Mouse (Mus musculus): ENCODE data around the gene Rps27. TPM values are rescaled to one million over a fixed set of nuclear protein-coding genes. Genes with fewer than 3 reads are reported as not detected.
A peak's percentile ranks its signal among the peaks of the same experiment; 100 is the strongest.

Gene Rps27
- polyA plus RNA-seq, 1 experiment = 28.1 TPM

GRCm38 (mm10) chr3:90222455-90222854 lies 9.0 kb upstream of the Rps27 start:
- TF ChIP-seq CTCF (IDR thresholded peaks at IDR 0.05; ENCODE audit: low read depth, low read length) = no peak
- no peak for TF ChIP-seq POLR2A (IDR thresholded peaks at IDR 0.05; ENCODE audit: insufficient read depth, low read length)
- TF ChIP-seq EP300 (IDR thresholded peaks at IDR 0.05; ENCODE audit: insufficient read depth, low read depth, low read length) = no peak
- no peak overlapping the region for H3K9ac ChIP-seq (ENCODE audit: low read depth, poor library complexity, severe bottlenecking)
- peaks cover 6% of the 10 kb centered on the region for H3K4me1 ChIP-seq (ENCODE audit: control insufficient read depth, insufficient read depth, low read length)

DNA sequence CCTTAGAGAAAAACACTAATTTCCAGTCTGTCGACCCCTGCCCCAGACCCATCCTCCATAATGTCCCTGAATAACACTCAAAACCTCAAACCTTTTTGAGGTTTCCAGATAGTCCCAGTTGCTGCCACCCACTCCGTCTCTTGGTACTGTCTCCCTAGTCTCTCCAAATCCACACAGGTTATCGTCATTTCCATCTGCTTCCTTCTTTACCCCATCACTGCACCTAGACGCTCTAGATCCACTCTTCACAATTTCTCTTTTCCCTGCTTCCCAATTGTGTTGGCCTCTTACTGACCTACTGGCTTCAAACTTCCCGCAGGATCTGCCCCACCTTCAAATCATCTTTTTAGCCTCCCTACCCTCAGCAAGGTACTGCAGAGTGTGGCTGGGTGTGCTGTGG lies 7.7 kb upstream of the Rps27 start:
- H3K4me3 ChIP-seq (ENCODE audit: low read depth, low read length) = no peak overlapping the region
- H3K9me3 ChIP-seq (replicated peaks; ENCODE audit: control insufficient read depth, insufficient read depth, low read length, poor library complexity, severe bottlenecking) = no peaks in the 10 kb centered on the region
- H3K27ac ChIP-seq (ENCODE audit: insufficient read depth, low read length) = no peak overlapping the region
- peak overlapping the region; percentile 82 for H3K9ac ChIP-seq (ENCODE audit: low read depth, poor library complexity, severe bottlenecking)
- no peaks in the 10 kb centered on the region for H3K36me3 ChIP-seq (ENCODE audit: control insufficient read depth, insufficient read depth, low read length, poor library complexity, severe bottlenecking)
- H3K4me1 ChIP-seq (ENCODE audit: control insufficient read depth, insufficient read depth, low read length) = peaks cover 6% of the 10 kb centered on the region
- no peaks in the 10 kb centered on the region for H3K27me3 ChIP-seq (ENCODE audit: control insufficient read depth, insufficient read depth, low read length, poor library complexity, severe bottlenecking)
- no peak for TF ChIP-seq EP300 (IDR thresholded peaks at IDR 0.05; ENCODE audit: insufficient read depth, low read depth, low read length)
- no peak for TF ChIP-seq POLR2A (IDR thresholded peaks at IDR 0.05; ENCODE audit: insufficient read depth, low read length)
- TF ChIP-seq CTCF (IDR thresholded peaks at IDR 0.05; ENCODE audit: low read depth, low read length) = no peak

More at GRCm38 (mm10) chr3:90222455-90222854, 9.0 kb upstream of the Rps27 start:
- Histone ChIP-seq H3K9me3 (replicated peaks; ENCODE audit: control insufficient read depth, insufficient read depth, low read length, poor library complexity, severe bottlenecking) (no peaks in the 10 kb centered on the region), H3K36me3 (ENCODE audit: control insufficient read depth, insufficient read depth, low read length, poor library complexity, severe bottlenecking) (no peaks in the 10 kb centered on the region), H3K27ac (ENCODE audit: insufficient read depth, low read length) (no peak overlapping the region), H3K27me3 (ENCODE audit: control insufficient read depth, insufficient read depth, low read length, poor library complexity, severe bottlenecking) (no peaks in the 10 kb centered on the region), H3K4me3 (ENCODE audit: low read depth, low read length) (no peak overlapping the region)

DNA sequence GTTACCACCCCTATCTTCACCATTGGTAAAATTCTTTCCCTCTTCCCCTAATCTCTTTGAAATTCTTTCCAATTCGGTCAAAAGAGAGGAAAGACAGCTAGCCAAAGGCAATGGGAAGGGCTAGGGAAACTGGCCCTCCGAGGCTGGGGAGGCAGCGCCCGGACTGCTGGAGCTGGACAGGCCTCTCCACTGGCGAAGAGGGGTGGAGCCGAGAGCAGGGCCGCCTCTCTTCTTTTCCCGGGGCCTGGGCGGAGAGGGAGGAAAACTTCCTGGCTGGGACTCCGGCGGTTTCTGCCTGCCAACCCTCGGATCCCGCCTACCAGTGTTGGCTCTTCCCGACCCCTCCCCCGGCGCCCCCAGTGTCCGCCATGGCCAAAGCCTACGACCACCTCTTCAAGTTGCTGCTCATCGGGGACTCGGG lies 7.1 kb upstream of the Rps27 start:
- no peaks in the 10 kb centered on the region for H3K36me3 ChIP-seq (ENCODE audit: control insufficient read depth, insufficient read depth, low read length, poor library complexity, severe bottlenecking)
- H3K27me3 ChIP-seq (ENCODE audit: control insufficient read depth, insufficient read depth, low read length, poor library complexity, severe bottlenecking) = no peaks in the 10 kb centered on the region
- TF ChIP-seq EP300 (IDR thresholded peaks at IDR 0.05; ENCODE audit: insufficient read depth, low read depth, low read length) (no peak), CTCF (IDR thresholded peaks at IDR 0.05; ENCODE audit: low read depth, low read length) (no peak), POLR2A (IDR thresholded peaks at IDR 0.05; ENCODE audit: insufficient read depth, low read length) (no peak)
- H3K4me3 ChIP-seq (ENCODE audit: low read depth, low read length) = peak overlapping the region; percentile 68
- H3K27ac ChIP-seq (ENCODE audit: insufficient read depth, low read length) = no peak overlapping the region
- H3K9me3 ChIP-seq (replicated peaks; ENCODE audit: control insufficient read depth, insufficient read depth, low read length, poor library complexity, severe bottlenecking) = no peaks in the 10 kb centered on the region
- H3K9ac ChIP-seq (ENCODE audit: low read depth, poor library complexity, severe bottlenecking) = peak overlapping the region; percentile 82
- H3K4me1 ChIP-seq (ENCODE audit: control insufficient read depth, insufficient read depth, low read length) = peaks cover 3% of the 10 kb centered on the region

- no peaks in the 10 kb centered on the region for H3K27me3 ChIP-seq (ENCODE audit: control insufficient read depth, insufficient read depth, low read length, poor library complexity, severe bottlenecking)
- no peaks in the 10 kb centered on the region for H3K36me3 ChIP-seq (ENCODE audit: control insufficient read depth, insufficient read depth, low read length, poor library complexity, severe bottlenecking)
- H3K9me3 ChIP-seq (replicated peaks; ENCODE audit: control insufficient read depth, insufficient read depth, low read length, poor library complexity, severe bottlenecking) = no peaks in the 10 kb centered on the region
- H3K9ac ChIP-seq (ENCODE audit: low read depth, poor library complexity, severe bottlenecking) = peak overlapping the region; percentile 82
- H3K27ac ChIP-seq (ENCODE audit: insufficient read depth, low read length) = 0 out of 2 replicates have a peak overlapping the region, but pooled peaks have one; percentile 7
- H3K4me1 ChIP-seq (ENCODE audit: control insufficient read depth, insufficient read depth, low read length) = peaks cover 2% of the 10 kb centered on the region
- H3K4me3 ChIP-seq (ENCODE audit: low read depth, low read length) = no peak overlapping the region
- TF ChIP-seq CTCF (IDR thresholded peaks at IDR 0.05; ENCODE audit: low read depth, low read length) (no peak), POLR2A (IDR thresholded peaks at IDR 0.05; ENCODE audit: insufficient read depth, low read length) (no peak), EP300 (IDR thresholded peaks at IDR 0.05; ENCODE audit: insufficient read depth, low read depth, low read length) (no peak)
These were observed 6.6 kb upstream of the Rps27 start for GRCm38 (mm10) chr3:90220088-90220487.

DNA sequence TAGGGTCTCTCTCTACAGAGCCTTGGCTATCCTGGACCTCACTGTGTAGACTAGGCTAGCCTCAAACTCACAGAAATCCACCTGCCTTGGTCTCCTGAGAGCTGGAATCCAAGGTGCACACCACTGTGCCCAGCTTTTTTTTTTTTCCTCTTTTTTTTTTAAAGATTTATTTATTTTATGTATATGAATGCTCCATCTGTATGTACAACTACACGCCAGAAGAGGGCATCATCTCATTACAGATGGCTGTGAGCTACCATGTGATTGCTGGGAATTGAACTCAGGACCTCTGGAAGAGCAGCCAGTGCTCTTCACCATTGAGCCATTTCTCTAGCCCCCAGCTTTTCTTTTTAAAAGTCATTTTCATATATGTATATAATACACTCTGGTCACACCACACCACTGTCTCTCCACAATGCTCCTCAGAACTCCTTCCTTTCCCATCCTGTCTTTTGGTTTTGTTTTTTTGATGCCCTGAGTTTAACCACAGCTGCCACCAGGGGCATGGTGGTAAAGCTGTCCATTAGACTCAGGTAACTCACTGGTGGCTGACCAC lies 2.5 kb upstream of the Rps27 start:
- TF ChIP-seq POLR2A (IDR thresholded peaks at IDR 0.05; ENCODE audit: insufficient read depth, low read length) (no peak), EP300 (IDR thresholded peaks at IDR 0.05; ENCODE audit: insufficient read depth, low read depth, low read length) (no peak)
- H3K9me3 ChIP-seq (replicated peaks; ENCODE audit: control insufficient read depth, insufficient read depth, low read length, poor library complexity, severe bottlenecking) = no peaks in the 10 kb centered on the region
- H3K27ac ChIP-seq (ENCODE audit: insufficient read depth, low read length) = no peak overlapping the region
- no peak overlapping the region for H3K9ac ChIP-seq (ENCODE audit: low read depth, poor library complexity, severe bottlenecking)
- H3K36me3 ChIP-seq (ENCODE audit: control insufficient read depth, insufficient read depth, low read length, poor library complexity, severe bottlenecking) = peaks cover 19% of the 10 kb centered on the region
- peaks cover 2% of the 10 kb centered on the region for H3K4me1 ChIP-seq (ENCODE audit: control insufficient read depth, insufficient read depth, low read length)
- no peaks in the 10 kb centered on the region for H3K27me3 ChIP-seq (ENCODE audit: control insufficient read depth, insufficient read depth, low read length, poor library complexity, severe bottlenecking)
- H3K4me3 ChIP-seq (ENCODE audit: low read depth, low read length) = no peak overlapping the region

DNA sequence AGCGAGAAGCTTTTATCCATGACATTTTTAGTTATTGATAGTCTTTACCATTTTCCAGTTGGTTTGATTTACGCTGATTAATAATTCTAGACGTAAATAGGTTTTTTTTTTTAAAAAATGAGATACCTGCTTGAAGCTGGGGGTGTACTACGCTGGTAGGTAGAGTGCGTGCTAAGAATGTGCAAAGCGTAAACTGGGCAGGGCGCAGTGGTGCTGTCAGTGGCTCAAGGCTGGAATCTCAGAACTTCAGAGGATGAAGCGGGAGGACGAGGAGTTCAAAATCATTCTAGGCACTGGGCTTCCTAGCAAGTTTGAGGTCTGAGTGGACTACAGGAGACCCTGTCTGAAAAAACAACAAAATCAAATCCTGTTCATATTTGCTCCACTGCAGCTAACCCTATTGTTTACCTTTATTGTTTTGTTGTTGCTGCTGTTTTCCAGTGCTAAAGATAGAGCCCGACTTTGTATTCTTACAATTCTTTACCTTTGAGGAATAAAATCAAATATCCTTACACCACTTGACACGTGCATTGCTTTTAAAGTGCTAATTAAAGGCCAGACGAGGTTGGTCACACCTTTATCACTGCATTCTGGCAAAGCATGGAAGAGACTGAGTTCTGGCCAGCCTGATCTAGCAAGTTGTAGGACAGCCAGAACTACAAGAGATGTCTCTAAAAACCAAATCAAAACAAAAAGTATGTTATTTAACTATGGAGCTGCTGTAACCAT lies 669 bp upstream of the Rps27 start:
- Histone ChIP-seq H3K27ac (ENCODE audit: insufficient read depth, low read length) (no peak overlapping the region), H3K4me1 (ENCODE audit: control insufficient read depth, insufficient read depth, low read length) (no peaks in the 10 kb centered on the region), H3K9me3 (replicated peaks; ENCODE audit: control insufficient read depth, insufficient read depth, low read length, poor library complexity, severe bottlenecking) (no peaks in the 10 kb centered on the region), H3K9ac (ENCODE audit: low read depth, poor library complexity, severe bottlenecking) (peak overlapping the region; percentile 93), H3K4me3 (ENCODE audit: low read depth, low read length) (peak overlapping the region; percentile 93), H3K36me3 (ENCODE audit: control insufficient read depth, insufficient read depth, low read length, poor library complexity, severe bottlenecking) (peaks cover 37% of the 10 kb centered on the region), H3K27me3 (ENCODE audit: control insufficient read depth, insufficient read depth, low read length, poor library complexity, severe bottlenecking) (no peaks in the 10 kb centered on the region)
- no peak for TF ChIP-seq POLR2A (IDR thresholded peaks at IDR 0.05; ENCODE audit: insufficient read depth, low read length)
- no peak for TF ChIP-seq CTCF (IDR thresholded peaks at IDR 0.05; ENCODE audit: low read depth, low read length)
